8 mouse cellular contexts compared by ENCODE assay signal in the genomic region with DNA sequence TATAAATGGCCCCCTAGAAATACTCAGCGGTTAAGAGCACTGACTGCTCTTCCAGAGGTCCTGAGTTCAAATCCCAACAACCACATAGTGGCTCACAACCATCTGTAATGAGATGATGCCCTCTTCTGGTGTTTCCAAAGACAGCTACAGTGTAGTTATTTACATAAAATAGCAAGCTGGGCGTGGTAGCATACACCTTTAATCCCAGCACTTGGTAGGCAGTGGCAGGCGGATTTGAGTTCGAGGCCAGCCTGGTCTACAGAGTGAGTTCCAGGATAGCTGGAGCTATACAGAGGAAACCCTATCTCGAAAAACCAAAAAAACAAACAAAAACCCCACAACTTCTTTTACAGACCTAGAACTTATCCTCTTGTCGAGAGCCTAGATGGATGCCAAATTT. TPM values are rescaled to one million over a fixed set of nuclear protein-coding genes. Genes with fewer than 3 reads are reported as not detected.
DNase-seq lines count a peak whose midpoint lies in the region; ATAC-seq and TF ChIP-seq lines count a peak whose summit lies in the region.
"Not testable (repeated sequence)": the region's sequence is repeated elsewhere in the genome, so short reads cannot be mapped to it uniquely, and the experiment has no call there.

No protein-coding gene starts in this region.

- not testable (repeated sequence) for ATAC-seq in heart, embryonic 12.5 days (ENCODE audit: insufficient number of reproducible peaks, low FRiP score); intestine, embryonic 15.5 days; limb, embryonic 15.5 days (ENCODE audit: insufficient number of reproducible peaks, low FRiP score, low TSS enrichment, low read depth)

- H3K27me3 ChIP-seq in heart, embryonic 12.5 days (replicated peaks); intestine, embryonic 15.5 days (replicated peaks); limb, embryonic 15.5 days; megakaryocyte, embryonic 14.5 days (replicated peaks): not testable (repeated sequence)

- H3K36me3 ChIP-seq in heart, embryonic 12.5 days, result peaks cover 17% of the 10 kb centered on the region
- not testable (repeated sequence) for H3K36me3 ChIP-seq in intestine, embryonic 15.5 days
- peaks cover 14% of the 10 kb centered on the region for H3K36me3 ChIP-seq in limb, embryonic 15.5 days
- peaks cover 25% of the 10 kb centered on the region for H3K36me3 ChIP-seq in megakaryocyte, embryonic 14.5 days (replicated peaks; ENCODE audit: low read length)

- H3K9ac ChIP-seq in heart, embryonic 12.5 days, result peak overlapping the region; percentile 100
- peak overlapping the region; percentile 100 for H3K9ac ChIP-seq in intestine, embryonic 15.5 days
- peak overlapping the region; percentile 85; the same call in 1 of the 2 replicates for H3K9ac ChIP-seq in limb, embryonic 15.5 days

- WGBS in bone marrow, adult 2 months, result 8% methylated on average over 6 of the region's 6 CpGs
- WGBS in heart, embryonic 12.5 days, result 13% methylated on average over 6 of the region's 6 CpGs
- 10% methylated on average over 6 of the region's 6 CpGs for WGBS in intestine, embryonic 15.5 days
- WGBS in limb, embryonic 15.5 days, result 6% methylated on average over 6 of the region's 6 CpGs
- WGBS in olfactory bulb, adult 2 months, result 5% methylated on average over 6 of the region's 6 CpGs

- H3K9me3 ChIP-seq in heart, embryonic 12.5 days (replicated peaks); intestine, embryonic 15.5 days; limb, embryonic 15.5 days; megakaryocyte, embryonic 14.5 days: not testable (repeated sequence)

- H3K4me1 ChIP-seq in bone marrow, adult 2 months (ENCODE audit: control insufficient read depth, insufficient read depth, low read length); embryonic fibroblast, embryonic 13.5 days (ENCODE audit: control insufficient read depth, insufficient read depth, low read length); intestine, embryonic 15.5 days (replicated peaks); olfactory bulb, adult 2 months (ENCODE audit: control insufficient read depth, insufficient read depth, low read length): not testable (repeated sequence)
- peaks cover 21% of the 10 kb centered on the region for H3K4me1 ChIP-seq in heart, embryonic 12.5 days (replicated peaks)
- peaks cover 22% of the 10 kb centered on the region for H3K4me1 ChIP-seq in limb, embryonic 15.5 days
- peaks cover 39% of the 10 kb centered on the region for H3K4me1 ChIP-seq in megakaryocyte, embryonic 14.5 days

- not testable (repeated sequence) for H3K27ac ChIP-seq in bone marrow, adult 2 months (ENCODE audit: control insufficient read depth, insufficient read depth, low read depth, low read length, poor library complexity); embryonic fibroblast, embryonic 13.5 days (ENCODE audit: insufficient read depth, low read length); heart, embryonic 12.5 days (ENCODE audit: poor library complexity, severe bottlenecking); intestine, embryonic 15.5 days; limb, embryonic 15.5 days; olfactory bulb, adult 2 months (ENCODE audit: insufficient read depth, low read depth, low read length)

- TF ChIP-seq POLR2A in bone marrow, adult 2 months (IDR thresholded peaks at IDR 0.05; ENCODE audit: borderline replicate concordance, control insufficient read depth, low read depth, low read length); embryonic fibroblast, embryonic 13.5 days (IDR thresholded peaks at IDR 0.05; ENCODE audit: low read depth, low read length); olfactory bulb, adult 2 months (IDR thresholded peaks at IDR 0.05; ENCODE audit: insufficient read depth, low read depth, low read length): not testable (repeated sequence)

- DNase-seq in 3134 (ENCODE audit: extremely low read depth, insufficient read length, low spot score), result peak; percentile 15

- not testable (repeated sequence) for TF ChIP-seq CTCF in bone marrow, adult 2 months (IDR thresholded peaks at IDR 0.05; ENCODE audit: control insufficient read depth, insufficient read depth, low read length); embryonic fibroblast, embryonic 13.5 days (IDR thresholded peaks at IDR 0.05; ENCODE audit: borderline replicate concordance, insufficient read depth, low read length); olfactory bulb, adult 2 months (IDR thresholded peaks at IDR 0.05; ENCODE audit: insufficient read depth, low read depth, low read length)

- peak overlapping the region; percentile 97 for H3K4me3 ChIP-seq in bone marrow, adult 2 months (replicated peaks; ENCODE audit: control insufficient read depth, low read depth, low read length)
- H3K4me3 ChIP-seq in embryonic fibroblast, embryonic 13.5 days (ENCODE audit: insufficient read depth, low read length), result peak overlapping the region; percentile 84
- H3K4me3 ChIP-seq in heart, embryonic 12.5 days, result peak overlapping the region; percentile 100
- H3K4me3 ChIP-seq in intestine, embryonic 15.5 days (replicated peaks), result peak overlapping the region; percentile 100
- H3K4me3 ChIP-seq in limb, embryonic 15.5 days, result peak overlapping the region; percentile 71
- H3K4me3 ChIP-seq in megakaryocyte, embryonic 14.5 days (replicated peaks), result peak overlapping the region; percentile 99
- peak overlapping the region; percentile 21 for H3K4me3 ChIP-seq in olfactory bulb, adult 2 months (ENCODE audit: insufficient read depth, low read depth, low read length)

- H3K4me2 ChIP-seq in heart, embryonic 12.5 days, result peak overlapping the region; percentile 91
- peak overlapping the region; percentile 64 for H3K4me2 ChIP-seq in intestine, embryonic 15.5 days (replicated peaks)
- H3K4me2 ChIP-seq in limb, embryonic 15.5 days, result peak overlapping the region; percentile 59

RNA-seq across cellular contexts. Expression of a gene that starts 1.3 kb away (rescaled TPM):
- polyA plus RNA-seq in bone marrow, adult 2 months (2011; ENCODE audit: insufficient read depth, insufficient read length, low replicate concordance, missing spikeins), result 62.9 and 88.7 TPM in 2 replicates
- polyA plus RNA-seq in embryonic fibroblast, embryonic 13.5 days (2011; ENCODE audit: insufficient read length, low read depth, missing spikeins), result 149 and 183 TPM in 2 replicates
- 24.7 TPM in 2 replicates for polyA plus RNA-seq in heart, embryonic 12.5 days (2016; fragmentation: Nextera tagmentation; extraction: Ambion mirVana)
- polyA plus RNA-seq in intestine, embryonic 15.5 days (2015; fragmentation: Nextera tagmentation; extraction: Ambion mirVana), result 26.6 and 30.6 TPM in 2 replicates
- 22.2 and 29.0 TPM in 2 replicates for polyA plus RNA-seq in limb, embryonic 15.5 days (2015; fragmentation: Nextera tagmentation; extraction: Ambion mirVana)
- polyA plus RNA-seq in megakaryocyte, embryonic 14.5 days (2012; ENCODE audit: insufficient read depth, low replicate concordance), result 0.60 and 13.1 TPM in 2 replicates
- polyA plus RNA-seq in olfactory bulb, adult 2 months (2012; ENCODE audit: insufficient read depth, insufficient read length, low replicate concordance, missing spikeins), result 152 TPM in 1 of 2 replicates, not detected in the other

Comparison
In these comparisons a context has a peak if more than half of its experiments do, and no peak if none do; other contexts are left out.
1. H3K4me3 ChIP-seq: peak in every context shown above with its lines; median percentile 100 in heart, embryonic 12.5 days; 100 in intestine, embryonic 15.5 days; 99 in megakaryocyte, embryonic 14.5 days; 97 in bone marrow, adult 2 months; 84 in embryonic fibroblast, embryonic 13.5 days; 71 in limb, embryonic 15.5 days; 21 in olfactory bulb, adult 2 months.